ENCODE assay signal across 8 mouse cellular contexts in the genomic region with DNA sequence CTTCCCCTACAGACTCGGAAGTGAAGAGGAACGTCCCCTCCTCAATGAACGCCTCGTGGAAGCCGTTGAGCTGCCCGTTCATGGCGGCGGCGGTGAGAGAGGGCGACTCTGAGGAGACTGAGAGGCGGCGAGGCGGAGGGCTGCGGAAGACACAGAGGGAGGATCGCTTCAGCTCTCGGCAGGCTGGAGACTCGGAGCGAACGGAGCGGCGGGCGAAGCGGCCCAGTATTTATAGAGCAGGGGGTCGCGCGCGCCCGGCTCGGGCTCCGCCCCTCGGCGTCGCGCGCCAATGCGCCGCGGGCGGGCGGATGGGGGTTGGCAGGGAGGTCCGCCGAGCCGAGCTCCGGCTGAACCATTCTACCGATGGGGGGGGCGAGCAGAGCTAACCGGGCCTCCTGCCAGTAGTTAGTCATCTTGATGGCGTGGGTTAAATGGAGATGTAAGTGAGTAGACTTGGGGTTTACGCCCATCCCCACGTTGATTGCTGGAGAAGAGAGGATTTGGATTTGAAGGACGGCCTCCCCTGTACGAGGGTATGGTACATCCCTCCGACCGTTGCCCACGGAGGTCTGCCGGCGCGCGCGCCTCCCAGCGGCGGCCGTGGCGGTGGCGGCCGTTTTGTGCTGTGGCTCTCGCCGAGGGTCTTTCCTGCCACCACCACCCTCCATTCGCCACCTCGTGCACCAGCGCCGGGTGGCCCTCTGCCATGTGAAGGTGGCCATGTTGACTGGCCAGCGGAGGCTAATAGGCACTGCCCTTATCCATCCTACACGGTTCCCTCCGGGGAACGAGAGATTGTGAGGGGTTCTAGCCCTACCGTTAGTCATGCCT. TPM values are rescaled to one million over a fixed set of nuclear protein-coding genes. Genes with fewer than 3 reads are reported as not detected.
DNase-seq lines count a peak whose midpoint lies in the region; ATAC-seq and TF ChIP-seq lines count a peak whose summit lies in the region.

A gene (minus strand): TSS at position 204 of the 831 bp plus-strand sequence.

- TF ChIP-seq POLR2A in CH12.LX (IDR thresholded peaks at IDR 0.05; ENCODE audit: low read depth, low read length) = peak; percentile 100
- peak; percentile 96 for TF ChIP-seq POLR2A in testis, adult 2 months (IDR thresholded peaks at IDR 0.05; ENCODE audit: control insufficient read depth, low read depth, low read length)

- H3K79me2 ChIP-seq in CH12.LX (replicated peaks; ENCODE audit: control insufficient read depth, extremely low read depth, insufficient read depth, poor library complexity, severe bottlenecking) = peaks cover 43% of the 10 kb centered on the region

- H3K4me1 ChIP-seq in CH12.LX (ENCODE audit: control insufficient read depth in 1 of 2, insufficient read depth in 2 of 2) = peaks cover 5 to 45% of the 10 kb centered on the region in 2 experiments
- peaks cover 2% of the 10 kb centered on the region; the same call in 1 of the 2 replicates for H3K4me1 ChIP-seq in forebrain, embryonic 11.5 days (replicated peaks; ENCODE audit: control insufficient read depth, insufficient read depth, low read length)
- H3K4me1 ChIP-seq in heart, embryonic 16.5 days (ENCODE audit: control insufficient read depth, insufficient read depth, low read length) = peaks cover 32% of the 10 kb centered on the region
- H3K4me1 ChIP-seq in liver, embryonic 16.5 days (ENCODE audit: control insufficient read depth, low read depth, low read length) = peaks cover 21% of the 10 kb centered on the region
- peaks cover 50% of the 10 kb centered on the region for H3K4me1 ChIP-seq in neural tube, embryonic 13.5 days (replicated peaks)
- peaks cover 4% of the 10 kb centered on the region for H3K4me1 ChIP-seq in testis, adult 2 months (ENCODE audit: control insufficient read depth, insufficient read depth, low read length)

- under 1% methylated on average over 77 of the region's 77 CpGs for WGBS in forebrain, embryonic 11.5 days
- WGBS in heart, embryonic 16.5 days = under 1% methylated on average over 77 of the region's 77 CpGs
- under 1% methylated on average over 77 of the region's 77 CpGs for WGBS in liver, embryonic 16.5 days (ENCODE audit: insufficient replicate concordance)
- WGBS in neural tube, embryonic 13.5 days = under 1% methylated on average over 76 of the region's 77 CpGs

- H3K4me3 ChIP-seq in CH12.LX (replicated peaks in 1 of 3; ENCODE audit: low read depth in 2 of 3, low read length in 2 of 3, poor library complexity in 1 of 3) = peak within 1 kb of the TSS; percentile 80 to 98 (median 98)
- H3K4me3 ChIP-seq in forebrain, embryonic 11.5 days (ENCODE audit: low read depth, low read length) = peak within 1 kb of the TSS; percentile 99
- H3K4me3 ChIP-seq in heart, embryonic 16.5 days (ENCODE audit: low read length) = peak within 1 kb of the TSS; percentile 100
- peak within 1 kb of the TSS; percentile 87 for H3K4me3 ChIP-seq in liver, embryonic 16.5 days (ENCODE audit: low read depth, low read length)
- H3K4me3 ChIP-seq in neural tube, embryonic 13.5 days = peak within 1 kb of the TSS; percentile 100
- H3K4me3 ChIP-seq in testis, adult 2 months (ENCODE audit: control insufficient read depth, low read depth, low read length) = peak within 1 kb of the TSS; percentile 95

- TF ChIP-seq CTCF in CH12.LX (conservative IDR thresholded peaks at IDR 0.05 in 1 of 2, IDR thresholded peaks at IDR 0.05 in 1 of 2; ENCODE audit: low read depth in 2 of 2, low read length in 2 of 2) = peak in 1 of 2 experiments; percentile 65; a peak in 2 of 4 replicates
- peak; percentile 42; the same call in 1 of the 2 replicates for TF ChIP-seq CTCF in testis, adult 2 months (IDR thresholded peaks at IDR 0.05; ENCODE audit: control insufficient read depth, insufficient read depth, insufficient replicate concordance, low read depth, low read length)

- H3K27ac ChIP-seq in CH12.LX (ENCODE audit: insufficient read depth, low read depth) = peak within 1 kb of the TSS; percentile 95
- peak within 1 kb of the TSS; percentile 96 for H3K27ac ChIP-seq in forebrain, embryonic 11.5 days (ENCODE audit: low read depth, low read length)
- peak within 1 kb of the TSS; percentile 100 for H3K27ac ChIP-seq in heart, embryonic 16.5 days (ENCODE audit: low read length)
- peak within 1 kb of the TSS; percentile 96 for H3K27ac ChIP-seq in liver, embryonic 16.5 days (ENCODE audit: low read length)
- peak within 1 kb of the TSS; percentile 100 for H3K27ac ChIP-seq in neural tube, embryonic 13.5 days (replicated peaks)
- H3K27ac ChIP-seq in testis, adult 2 months (ENCODE audit: control insufficient read depth, insufficient read depth, low read depth, low read length) = peak within 1 kb of the TSS; percentile 100

- no peaks in the 10 kb centered on the region for H3K27me3 ChIP-seq in CH12.LX (replicated peaks)
- H3K27me3 ChIP-seq in forebrain, embryonic 11.5 days (ENCODE audit: control insufficient read depth, insufficient read depth, low read length) = no peaks in the 10 kb centered on the region
- H3K27me3 ChIP-seq in heart, embryonic 16.5 days (ENCODE audit: control insufficient read depth, insufficient read depth, low read length) = no peaks in the 10 kb centered on the region
- no peaks in the 10 kb centered on the region for H3K27me3 ChIP-seq in liver, embryonic 16.5 days (ENCODE audit: control insufficient read depth, insufficient read depth, low read depth, low read length)
- H3K27me3 ChIP-seq in neural tube, embryonic 13.5 days = no peaks in the 10 kb centered on the region
- H3K27me3 ChIP-seq in testis, adult 2 months (ENCODE audit: control insufficient read depth, insufficient read depth, low read length) = no peaks in the 10 kb centered on the region

- peak; percentile 74 for DNase-seq in CH12.LX (ENCODE audit: extremely low read depth)
- DNase-seq in c-Kit-positive CD71-positive TER-119-negative erythroid progenitor cells, embryonic 14.5 days (ENCODE audit: low read depth) = peak; percentile 65
- DNase-seq in forebrain, embryonic 11.5 days (ENCODE audit: low spot score) = peak; percentile 98
- DNase-seq in kidney, postnatal 4 days = peak; percentile 94 to 96

- H3K36me3 ChIP-seq in CH12.LX (replicated peaks in 1 of 2; ENCODE audit: control insufficient read depth in 1 of 2, insufficient read depth in 1 of 2, low read length in 1 of 2) = peaks cover 22 to 36% of the 10 kb centered on the region in 2 experiments
- H3K36me3 ChIP-seq in forebrain, embryonic 11.5 days (ENCODE audit: control insufficient read depth, insufficient read depth, low read length) = peaks cover 10% of the 10 kb centered on the region; the same call in 1 of the 2 replicates
- H3K36me3 ChIP-seq in heart, embryonic 16.5 days (ENCODE audit: control insufficient read depth, insufficient read depth) = peaks cover 25% of the 10 kb centered on the region
- peaks cover 30% of the 10 kb centered on the region for H3K36me3 ChIP-seq in liver, embryonic 16.5 days (ENCODE audit: control insufficient read depth, insufficient read depth)
- peaks cover 30% of the 10 kb centered on the region for H3K36me3 ChIP-seq in neural tube, embryonic 13.5 days
- peaks cover 4% of the 10 kb centered on the region for H3K36me3 ChIP-seq in testis, adult 2 months (ENCODE audit: control insufficient read depth, insufficient read depth, low read length)

- in situ Hi-C loops in CH12.LX (cut with MboI; ENCODE audit: low pct_ligation_motif_present, low pct_unique_long_range_greater_than_20kb, low sequenced_read_pairs) = no loop called here

- TF ChIP-seq RAD21 in CH12.LX (IDR thresholded peaks at IDR 0.05; ENCODE audit: low read depth, low read length) = no peak

- peak; percentile 90 for ATAC-seq in forebrain, embryonic 11.5 days (replicated peaks; ENCODE audit: low FRiP score)
- ATAC-seq in heart, embryonic 16.5 days (replicated peaks; ENCODE audit: extremely low read depth, insufficient read depth, low FRiP score) = peak; percentile 87
- ATAC-seq in liver, embryonic 16.5 days (ENCODE audit: low read depth) = peak; percentile 89
- peak; percentile 89 for ATAC-seq in neural tube, embryonic 13.5 days (ENCODE audit: low read depth)

- H3K4me2 ChIP-seq in CH12.LX (ENCODE audit: insufficient read depth, low read depth, poor library complexity, severe bottlenecking) = peak within 1 kb of the TSS; percentile 97
- peak within 1 kb of the TSS; percentile 86 for H3K4me2 ChIP-seq in forebrain, embryonic 11.5 days (ENCODE audit: low read depth, low read length, severe bottlenecking)
- peak within 1 kb of the TSS; percentile 93 for H3K4me2 ChIP-seq in heart, embryonic 16.5 days (ENCODE audit: low read depth, low read length)
- H3K4me2 ChIP-seq in liver, embryonic 16.5 days (ENCODE audit: low read depth, low read length) = peak within 1 kb of the TSS; percentile 88
- peak within 1 kb of the TSS; percentile 95 for H3K4me2 ChIP-seq in neural tube, embryonic 13.5 days

- dilution Hi-C loops in CH12.LX (cut with MboI; ENCODE audit: extremely low pct_ligation_motif_present, extremely low pct_unique_long_range_greater_than_20kb, low sequenced_read_pairs) = no loop called here

- TF ChIP-seq EP300 in CH12.LX (IDR thresholded peaks at IDR 0.05; ENCODE audit: low read length) = no peak

- H3K9me3 ChIP-seq in CH12.LX (replicated peaks; ENCODE audit: low read length) = no peaks in the 10 kb centered on the region
- H3K9me3 ChIP-seq in forebrain, embryonic 11.5 days (ENCODE audit: control insufficient read depth, low read length) = no peaks in the 10 kb centered on the region
- H3K9me3 ChIP-seq in heart, embryonic 16.5 days (replicated peaks; ENCODE audit: control insufficient read depth, low read length) = no peaks in the 10 kb centered on the region
- no peaks in the 10 kb centered on the region for H3K9me3 ChIP-seq in liver, embryonic 16.5 days (replicated peaks; ENCODE audit: control insufficient read depth, low read length)
- H3K9me3 ChIP-seq in neural tube, embryonic 13.5 days = no peaks in the 10 kb centered on the region

- peak within 1 kb of the TSS; percentile 98 for H3K9ac ChIP-seq in CH12.LX (ENCODE audit: insufficient read depth, low read depth)
- peak within 1 kb of the TSS; percentile 100 for H3K9ac ChIP-seq in forebrain, embryonic 11.5 days (ENCODE audit: low read length)
- H3K9ac ChIP-seq in heart, embryonic 16.5 days (ENCODE audit: low read length) = peak within 1 kb of the TSS; percentile 100
- H3K9ac ChIP-seq in liver, embryonic 16.5 days (ENCODE audit: low read depth, low read length) = peak within 1 kb of the TSS; percentile 93
- peak within 1 kb of the TSS; percentile 100 for H3K9ac ChIP-seq in neural tube, embryonic 13.5 days

TF ChIP-seq in CH12.LX, 34 proteins besides CTCF, POLR2A, EP300 and RAD21 (continues in another document):
- TF ChIP-seq MAZ (IDR thresholded peaks at IDR 0.05; ENCODE audit: low read depth, low read length) = peak; percentile 80; the same call in 1 of the 2 replicates

RNA-seq across cellular contexts. Expression of the gene that starts here (rescaled TPM):
- 166 and 274 TPM in 2 replicates for total RNA-seq in CH12.LX (2012; rRNA removed)
- 218 and 232 TPM in 2 replicates for total RNA-seq in CH12.LX (2014; rRNA removed)
- 429 and 456 TPM in 2 replicates for polyA plus RNA-seq in CH12.LX (2012; ENCODE audit: insufficient read length, low read depth)
- polyA plus RNA-seq in forebrain, embryonic 11.5 days (2014; fragmentation: Nextera tagmentation; extraction: Ambion mirVana) = 504 and 506 TPM in 2 replicates
- polyA plus RNA-seq in heart, embryonic 16.5 days (2015; fragmentation: Nextera tagmentation; extraction: Ambion mirVana) = 305 and 318 TPM in 2 replicates
- polyA plus RNA-seq in liver, embryonic 16.5 days (2015; fragmentation: Nextera tagmentation; extraction: Ambion mirVana) = 124 and 131 TPM in 2 replicates
- 352 and 360 TPM in 2 replicates for polyA plus RNA-seq in neural tube, embryonic 13.5 days (2015; fragmentation: Nextera tagmentation; extraction: Ambion mirVana)
- polyA plus RNA-seq in testis, adult 2 months (2012; rRNA removed) = 55.5 and 67.4 TPM in 2 replicates

Comparison
In these comparisons a context has a peak if more than half of its experiments do, and no peak if none do; other contexts are left out.
1. Peak in every context shown above with its lines: DNase-seq, ATAC-seq, H3K4me3 ChIP-seq and H3K27ac ChIP-seq.